Mouse (Mus musculus) gastrocnemius, postnatal 10 days (tissue): ENCODE results near the gene Agbl5. TPM values are rescaled to one million over a fixed set of nuclear protein-coding genes. Genes with fewer than 3 reads are reported as not detected.

Experiments
- DNase-seq: peaks from one replicate; pipeline ENCODE4 v3.0.0; 2021; ENCODE audit warnings: mixed read lengths
- total RNA-seq, 2 experiments: library from RNA; stranded (reverse); gene quantifications; 2 replicates each; pipeline ENCODE4 v1.2.3; 2021

Gene Agbl5
- total RNA-seq, 2 experiments from 2014 or later: 4.5 to 5.0 TPM

GRCm38 (mm10) chr5:30887858-30888336 lies 597 bp upstream of the Agbl5 start:
- DNase-seq: peak; percentile 86

DNA sequence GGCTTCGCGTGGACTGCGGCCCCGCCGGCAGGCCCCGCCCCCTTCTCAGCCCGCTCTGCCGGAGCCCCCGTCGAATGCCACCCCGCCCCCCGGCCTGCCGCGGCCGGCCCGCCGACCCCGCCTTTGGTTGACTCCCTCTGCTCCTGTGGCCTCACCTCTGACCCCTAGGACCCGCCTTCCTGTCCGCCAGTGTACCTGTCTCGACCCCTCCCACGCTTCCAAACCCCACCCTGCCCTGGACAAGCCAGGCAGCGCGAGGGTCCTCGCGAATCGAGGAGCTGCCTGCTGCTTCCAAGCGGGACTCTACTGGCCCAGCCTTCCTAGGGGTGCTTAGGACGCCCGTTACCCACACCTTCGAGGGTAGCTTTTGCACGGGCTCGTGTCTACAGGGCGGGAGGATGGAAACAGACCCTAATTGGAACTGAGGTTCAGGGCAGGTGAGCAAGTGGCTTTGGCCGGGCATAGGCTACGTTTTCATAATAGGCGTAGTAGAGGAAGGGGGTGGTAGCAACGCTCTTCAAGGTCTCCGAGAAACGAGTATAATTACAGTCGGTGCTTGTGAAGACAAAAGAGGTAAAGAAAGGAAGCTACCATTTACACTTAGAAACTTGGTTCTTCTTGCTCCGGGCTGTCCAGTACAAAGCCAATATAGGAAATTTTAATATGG lies 727 bp downstream of the Agbl5 start:
- DNase-seq: no peak

DNA sequence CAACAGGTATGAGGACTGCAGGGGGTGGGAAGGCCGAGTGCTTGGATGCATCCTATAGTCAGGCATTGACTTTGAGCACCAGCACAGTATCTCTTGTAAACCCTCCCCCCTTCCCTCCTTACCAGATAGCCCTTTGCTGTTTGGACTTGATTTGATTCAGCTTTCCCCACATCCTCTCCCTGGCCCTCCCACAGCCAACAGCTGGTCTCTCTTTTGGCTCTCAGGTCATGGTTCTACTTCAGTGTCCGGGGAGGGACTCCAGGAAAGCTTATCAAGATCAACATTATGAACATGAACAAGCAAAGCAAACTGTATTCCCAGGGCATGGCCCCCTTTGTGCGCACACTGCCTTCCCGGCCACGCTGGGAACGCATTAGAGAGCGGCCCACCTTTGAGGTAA lies 1.9 kb downstream of the Agbl5 start:
- no peak for DNase-seq

DNA sequence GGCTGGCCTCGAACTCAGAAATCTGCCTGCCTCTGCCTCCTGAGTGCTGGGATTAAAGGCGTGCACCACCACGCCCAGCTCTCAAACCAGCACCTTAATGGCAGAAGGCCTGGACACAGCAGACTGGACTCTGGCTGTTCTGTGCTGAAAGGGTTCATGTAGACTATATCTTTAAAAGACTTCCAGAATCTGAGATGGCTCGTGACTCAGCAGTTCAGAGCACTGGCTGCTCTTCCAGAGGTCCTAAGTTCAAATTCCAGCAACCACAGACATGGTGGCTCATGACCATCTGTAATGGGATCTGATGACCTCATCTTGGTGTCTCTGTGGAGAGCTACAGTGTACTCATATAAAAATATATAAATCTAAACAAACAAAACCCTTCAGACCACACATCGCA lies 13.4 kb downstream of the Agbl5 start:
- DNase-seq: no peak

- DNase-seq: peak; percentile 97
Measured at GRCm38 (mm10) chr5:30907413-30908059, 19.0 kb downstream of the Agbl5 start, which contains the start of gene Ost4. Ost4 (minus strand) TSS chr5:30907788.

DNA sequence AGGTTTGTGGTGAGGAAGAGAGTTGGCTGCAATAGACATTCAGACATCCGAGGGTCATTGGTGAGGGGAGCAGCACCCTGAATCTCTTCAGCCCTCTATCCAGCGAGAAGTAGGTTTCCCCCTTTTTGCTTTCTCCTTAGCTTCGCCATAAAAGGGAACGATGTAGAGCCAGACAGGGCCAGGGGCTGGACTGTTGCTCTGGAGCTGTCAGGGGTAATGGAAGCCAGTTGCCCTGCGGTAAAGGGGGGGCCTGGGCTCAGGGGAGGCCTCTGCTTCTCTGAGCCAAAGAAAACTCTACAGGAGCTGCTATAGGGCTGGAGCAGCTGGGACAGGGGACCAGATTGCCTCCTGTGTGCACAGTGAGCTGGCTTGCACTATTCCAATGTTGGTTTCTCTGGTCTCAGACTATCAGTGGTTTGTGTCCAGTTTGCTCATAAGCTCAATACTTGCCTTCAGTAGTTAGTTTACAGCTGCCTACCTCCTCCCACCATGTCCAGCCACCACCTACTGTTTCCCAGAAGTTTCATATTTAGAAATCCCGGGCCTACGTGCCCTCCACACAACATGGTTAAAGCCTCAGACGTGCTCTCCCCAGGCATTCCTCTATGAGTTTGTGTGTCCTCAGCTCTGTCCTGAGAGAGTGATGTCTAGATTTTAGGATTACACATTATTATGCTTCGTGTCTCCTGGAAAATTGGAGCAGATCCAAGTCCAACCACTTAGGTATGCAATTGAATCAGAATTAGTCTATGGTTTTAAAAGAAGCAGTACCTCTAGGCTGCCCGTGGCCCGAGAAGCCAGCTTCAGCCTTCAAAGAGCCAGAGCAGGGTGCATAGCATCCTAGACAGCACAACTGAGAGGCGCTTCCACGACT lies 20.2 kb downstream of the Agbl5 start:
- DNase-seq: peak; percentile 25

- no peak for DNase-seq
Measured at GRCm38 (mm10) chr5:30909300-30909659, 20.8 kb downstream of the Agbl5 start.

- DNase-seq: no peak
Measured at GRCm38 (mm10) chr5:30909863-30910262, 21.4 kb downstream of the Agbl5 start.

DNA sequence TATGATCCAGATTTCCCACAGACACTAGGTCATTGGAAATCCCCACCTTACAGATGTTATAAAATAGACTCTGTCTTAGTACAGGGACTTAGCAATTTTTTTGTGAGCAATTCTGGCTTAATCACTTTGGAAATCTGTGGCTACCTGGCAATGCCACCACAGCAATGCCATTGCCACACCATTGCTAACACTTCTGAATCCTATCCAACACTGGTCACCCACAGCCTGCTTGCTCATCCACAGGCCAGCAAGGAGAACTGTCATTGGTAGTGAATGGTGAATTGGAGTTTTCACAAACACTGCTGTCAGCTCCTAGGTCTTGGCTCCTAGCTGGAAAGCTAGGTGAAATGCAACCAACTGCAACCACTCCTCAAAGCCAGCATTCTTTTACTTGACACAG lies 22.0 kb downstream of the Agbl5 start:
- DNase-seq: no peak

DNA sequence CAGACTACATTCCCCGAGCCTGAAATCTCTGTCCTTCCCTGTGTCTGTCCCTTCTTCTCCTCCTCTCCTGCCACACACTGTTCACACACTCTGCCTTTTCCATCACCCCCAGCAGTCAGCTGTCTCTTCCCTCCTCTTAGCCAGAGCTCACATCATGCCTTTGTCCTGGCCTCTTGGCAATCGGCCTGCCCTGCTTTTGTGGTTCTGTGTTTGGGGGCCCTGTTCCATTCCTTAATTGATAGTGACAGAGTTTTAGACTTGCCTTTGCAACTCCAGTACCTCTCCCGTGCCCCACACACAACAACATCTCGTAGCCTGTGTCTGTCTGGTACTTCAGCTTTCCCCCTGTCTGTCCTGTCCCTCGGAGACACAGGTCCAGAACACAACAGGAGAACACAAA lies 23.7 kb downstream of the Agbl5 start:
- DNase-seq: peak; percentile 49

- peak; percentile 73 for DNase-seq
Measured at GRCm38 (mm10) chr5:30913060-30913841, 24.8 kb downstream of the Agbl5 start, which contains the start of gene Emilin1. Emilin1 (plus strand) TSS chr5:30913402.

DNA sequence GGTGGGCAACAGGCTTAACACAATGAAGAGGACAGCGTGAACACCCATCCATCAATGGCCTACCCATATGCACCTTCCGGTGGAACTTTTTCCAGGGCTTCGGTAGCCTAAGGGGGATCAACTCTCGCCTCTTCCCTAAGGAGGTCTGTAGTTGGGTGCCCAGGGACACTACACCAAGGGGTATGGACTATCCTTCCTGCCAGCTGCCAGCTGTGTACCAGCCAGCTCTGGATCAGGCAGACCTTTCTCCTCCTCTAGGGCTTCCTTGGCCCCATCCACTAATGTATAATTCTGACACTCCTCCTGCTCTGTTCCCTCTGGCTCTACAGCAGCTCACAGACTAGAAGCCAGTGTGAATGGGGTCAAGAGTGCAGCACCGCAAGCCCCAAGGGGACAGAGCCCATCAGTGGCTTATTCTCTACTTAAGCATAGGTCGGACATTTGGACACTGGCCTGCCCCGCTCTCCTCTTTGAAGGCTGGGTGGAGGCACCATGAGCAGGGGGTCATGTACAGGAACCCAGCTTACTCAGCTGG lies 25.7 kb downstream of the Agbl5 start:
- DNase-seq: no peak

GRCm38 (mm10) chr5:30914849-30915248 lies 26.4 kb downstream of the Agbl5 start:
- DNase-seq: no peak

DNA sequence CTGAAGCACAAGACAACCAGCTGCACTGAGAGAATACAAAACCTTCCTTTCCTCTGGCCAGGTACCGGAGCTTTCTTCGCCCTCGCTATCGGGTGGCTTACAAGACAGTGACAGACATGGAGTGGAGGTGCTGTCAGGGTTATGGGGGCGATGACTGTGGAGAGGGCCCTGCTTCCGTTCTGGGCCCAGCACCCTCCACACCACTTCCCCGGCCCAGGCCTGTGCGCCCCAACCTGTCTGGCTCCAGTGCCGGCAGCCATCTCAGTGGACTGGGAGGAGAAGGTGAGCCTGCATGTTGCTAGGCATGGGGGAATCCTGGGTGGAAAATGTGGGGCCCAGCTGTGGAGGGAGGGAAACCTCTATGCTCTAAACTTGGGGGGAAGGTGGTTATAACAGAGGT lies 27.0 kb downstream of the Agbl5 start:
- peak; percentile 31 for DNase-seq

- DNase-seq: peak; percentile 69
Measured at GRCm38 (mm10) chr5:30915974-30916433, 27.5 kb downstream of the Agbl5 start.

DNA sequence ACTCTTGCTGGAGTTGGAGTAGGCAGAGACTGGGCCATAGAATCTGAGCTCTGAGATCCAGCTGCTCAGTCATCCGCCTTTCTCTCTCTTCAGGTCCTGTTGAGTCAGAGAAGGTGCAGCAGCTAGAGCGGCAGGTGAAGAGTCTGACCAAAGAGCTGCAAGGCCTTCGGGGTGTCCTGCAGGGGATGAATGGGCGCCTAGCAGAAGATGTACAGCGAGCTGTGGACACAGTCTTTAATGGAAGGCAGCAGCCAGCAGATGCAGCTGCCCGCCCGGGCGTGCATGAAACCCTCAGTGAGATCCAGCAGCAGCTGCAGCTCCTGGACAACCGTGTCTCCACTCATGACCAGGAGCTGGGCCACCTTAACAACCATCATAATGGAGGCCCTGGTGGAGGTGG lies 28.3 kb downstream of the Agbl5 start:
- DNase-seq: peak; percentile 26

- peak; percentile 19 for DNase-seq
Measured at GRCm38 (mm10) chr5:30917348-30917747, 28.9 kb downstream of the Agbl5 start.

DNA sequence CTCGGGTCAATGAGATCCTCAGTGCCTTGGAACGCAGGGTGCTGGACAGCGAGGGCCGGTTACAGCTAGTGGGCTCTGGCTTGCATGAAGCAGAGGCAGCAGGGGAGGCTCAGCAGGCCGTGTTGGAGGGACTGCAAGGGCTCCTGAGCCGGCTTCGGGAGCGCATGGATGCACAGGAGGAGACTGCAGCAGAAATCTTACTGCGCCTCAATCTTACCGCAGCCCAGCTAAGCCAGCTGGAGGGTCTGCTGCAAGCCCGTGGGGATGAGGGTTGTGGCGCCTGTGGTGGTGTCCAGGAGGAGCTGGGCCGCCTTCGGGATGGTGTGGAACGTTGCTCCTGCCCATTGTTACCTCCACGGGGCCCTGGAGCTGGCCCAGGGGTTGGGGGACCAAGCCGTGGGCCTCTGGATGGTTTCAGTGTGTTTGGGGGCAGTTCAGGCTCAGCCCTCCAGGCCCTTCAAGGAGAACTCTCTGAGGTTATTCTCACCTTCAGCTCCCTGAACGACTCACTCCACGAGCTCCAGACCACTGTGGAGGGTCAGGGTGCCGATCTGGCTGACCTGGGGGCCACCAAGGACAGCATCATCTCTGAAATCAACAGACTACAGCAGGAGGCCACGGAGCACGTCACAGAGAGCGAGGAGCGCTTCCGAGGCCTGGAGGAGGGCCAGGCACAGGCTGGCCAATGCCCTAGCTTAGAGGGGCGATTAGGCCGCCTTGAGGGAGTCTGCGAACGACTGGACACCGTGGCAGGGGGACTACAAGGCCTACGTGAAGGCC lies 29.6 kb downstream of the Agbl5 start:
- no peak for DNase-seq

- no peak for DNase-seq
Measured at GRCm38 (mm10) chr5:30918691-30919090, 30.2 kb downstream of the Agbl5 start.

GRCm38 (mm10) chr5:30919831-30920614 lies 31.5 kb downstream of the Agbl5 start:
- DNase-seq: no peak
